Mouse (Mus musculus) heart, adult 18-20 months (tissue): Measurements from ENCODE around the gene Olfr1223. TPM values are rescaled to one million over a fixed set of nuclear protein-coding genes. Genes with fewer than 3 reads are reported as not detected.
"Not testable (repeated sequence)": the region's sequence is repeated elsewhere in the genome, so short reads cannot be mapped to it uniquely, and the experiment has no call there.

Experiments
- DNase-seq, 2 experiments: peaks; one replicate each; pipeline ENCODE4 v3.0.0; 2021 to 2022; ENCODE audit warnings: mixed read lengths in 1 of 2
- long read RNA-seq, 2 experiments: library from polyadenylated mRNA; stranded (forward); transcript quantifications; one replicate each; pipeline ENCODE4 v2.0.0; 2021
- total RNA-seq, 2 experiments: library from RNA; stranded (reverse); gene quantifications; 2 replicates each; pipeline ENCODE4 v1.2.3; 2021

The Olfr1223 gene
- total RNA-seq, result not detected
- long read RNA-seq, experiment 1, result 0 reads
- long read RNA-seq, experiment 2, result 0 reads

- DNase-seq, result no peak
Measured at GRCm38 (mm10) chr2:89151460-89151859, at the start of gene Olfr1223. Gene Olfr1223 (minus strand): TSS chr2:89151560.

DNA sequence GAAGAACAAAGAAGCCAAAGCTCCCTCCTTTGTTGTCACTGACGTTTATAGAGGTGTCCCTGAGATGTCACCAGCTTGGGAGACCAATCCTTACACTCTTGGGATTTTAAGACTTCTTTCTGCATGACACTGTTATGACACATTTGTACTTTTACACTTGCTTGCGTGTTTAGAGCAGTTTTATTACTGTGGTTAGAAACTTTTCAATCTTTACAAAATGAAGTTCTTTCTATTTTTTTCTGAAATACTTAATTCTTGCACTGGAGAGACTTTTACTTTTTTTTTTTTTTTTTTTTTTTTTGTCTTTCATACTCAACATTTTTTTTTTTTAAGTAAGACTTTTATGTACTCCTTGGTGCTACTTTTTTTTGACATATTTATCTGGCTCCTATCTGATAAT is 48.6 kb upstream of the Olfr1223 start, which contains the start of gene Olfr1226:
Gene Olfr1226, minus strand, starts transcription at position 101 of the 400 bp plus-strand sequence.
- no peak for DNase-seq

DNA sequence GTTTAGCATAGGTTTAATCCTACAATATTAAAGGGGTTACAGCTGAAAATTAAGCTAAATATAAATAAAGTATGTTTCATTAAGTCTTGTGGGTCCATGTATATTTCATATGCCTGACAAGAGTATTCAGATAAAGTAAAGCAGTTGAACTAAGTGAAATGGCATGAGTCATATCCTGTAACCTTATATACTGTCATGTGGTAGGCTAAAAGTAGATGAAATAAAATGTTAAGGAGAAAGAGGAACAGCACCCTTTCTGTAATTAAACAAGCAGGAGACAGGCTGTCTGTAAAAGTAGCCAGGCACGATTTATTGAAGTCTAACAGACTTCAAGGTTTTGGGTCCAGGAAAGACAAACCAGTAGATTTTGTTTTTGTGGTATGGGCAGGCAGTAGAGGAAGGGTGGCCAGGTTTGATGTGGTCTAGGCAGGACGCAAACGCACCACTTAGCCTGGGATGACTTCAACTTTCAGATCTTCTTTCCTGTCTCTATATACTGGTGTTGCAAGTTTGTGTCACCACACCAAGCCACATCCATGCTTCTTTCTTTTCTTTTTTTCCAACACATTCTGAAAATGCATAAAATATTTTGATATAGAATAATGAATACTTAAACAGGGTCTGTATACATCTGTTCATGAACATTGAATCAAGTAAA is 45.1 kb upstream of the Olfr1223 start:
- no peak for DNase-seq

- DNase-seq, result no peak
Measured at GRCm38 (mm10) chr2:89174569-89174968, 23.2 kb upstream of the Olfr1223 start, which contains the start of gene Olfr1225. Gene Olfr1225 (minus strand): TSS chr2:89174669.

DNA sequence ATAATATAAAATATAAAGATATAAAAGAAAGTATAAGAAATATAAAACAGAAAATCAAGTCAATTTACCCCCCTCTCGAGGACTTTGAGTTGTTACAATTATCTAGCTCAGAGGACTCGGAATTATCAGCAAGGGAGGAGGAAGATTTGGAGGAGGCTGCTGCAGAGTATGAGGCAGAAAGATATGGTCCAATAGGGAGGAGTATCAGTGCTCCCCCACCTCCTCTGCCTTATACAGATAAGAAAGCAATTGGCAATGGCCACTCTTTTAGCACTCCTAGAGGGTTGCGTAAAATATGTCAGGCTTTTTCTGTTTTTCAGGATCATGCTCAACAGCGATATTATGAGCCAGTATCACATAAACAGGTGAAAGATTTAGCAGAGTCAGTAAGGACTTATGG is 13.4 kb upstream of the Olfr1223 start:
- DNase-seq, result not testable (repeated sequence)

GRCm38 (mm10) chr2:89163991-89164390 is 12.6 kb upstream of the Olfr1223 start, which contains the start of gene Olfr1224-ps1:
Gene Olfr1224-ps1 (minus strand): TSS chr2:89164091.
- DNase-seq, result not testable (repeated sequence)

GRCm38 (mm10) chr2:89132954-89133353 is 18.4 kb downstream of the Olfr1223 start, which contains the start of gene Olfr1222:
Gene Olfr1222 (minus strand): TSS chr2:89133054.
- DNase-seq, result no peak

DNA sequence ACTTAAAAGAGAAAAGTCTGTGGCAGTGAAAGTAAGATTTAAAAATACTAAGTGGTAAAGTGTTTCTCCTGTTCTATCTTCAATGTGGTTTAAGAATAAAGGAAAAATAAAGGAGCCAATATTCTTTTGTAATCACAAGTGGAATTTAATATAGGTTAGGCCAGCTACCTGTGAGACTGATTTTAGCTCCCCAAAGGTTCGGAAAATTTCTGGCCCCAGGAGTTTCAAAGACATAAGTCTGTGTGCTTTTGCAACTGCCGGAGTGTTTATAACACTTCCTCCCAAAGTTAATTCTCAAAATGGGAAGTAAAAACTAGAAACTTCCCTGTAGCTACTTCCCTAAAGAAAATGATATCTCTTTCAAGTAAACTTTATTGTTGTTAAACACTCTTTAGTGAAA is 34.2 kb downstream of the Olfr1223 start, which contains the start of gene Olfr1221:
Gene Olfr1221, minus strand, starts transcription at position 101 of the 400 bp plus-strand sequence.
- DNase-seq, result no peak

GRCm38 (mm10) chr2:89106735-89107134 is 44.6 kb downstream of the Olfr1223 start, which contains the start of gene Olfr1220:
Gene Olfr1220 (minus strand): TSS chr2:89106835.
- DNase-seq, result no peak

- no peak for DNase-seq
Measured at GRCm38 (mm10) chr2:89105651-89106050, 45.7 kb downstream of the Olfr1223 start.

- DNase-seq, result no peak
Measured at GRCm38 (mm10) chr2:89093848-89094247, 57.5 kb downstream of the Olfr1223 start.

Other genes starting within 250 kb of the Olfr1223 start
- gene Olfr1208, start 249.2 kb downstream of the Olfr1223 start, total RNA-seq, result not detected
- not detected for gene Olfr1209, start 236.4 kb downstream of the Olfr1223 start, total RNA-seq
- not detected for gene Olfr1211, start 213.4 kb downstream of the Olfr1223 start, total RNA-seq
- not detected for gene Olfr1212, start 197.6 kb downstream of the Olfr1223 start, total RNA-seq
- not detected for gene Gm13762, start 171.3 kb downstream of the Olfr1223 start, total RNA-seq
- not detected for gene Olfr1214, start 158.9 kb downstream of the Olfr1223 start, total RNA-seq
- not detected for gene Olfr1215, start 144.6 kb downstream of the Olfr1223 start, total RNA-seq
- gene Olfr1216, start 133.2 kb downstream of the Olfr1223 start, total RNA-seq, result not detected
- gene Olfr1217, start 119.5 kb downstream of the Olfr1223 start, total RNA-seq, result not detected
- not detected for gene Olfr1218, start 90.4 kb downstream of the Olfr1223 start, total RNA-seq
- gene Olfr1219, start 68.0 kb downstream of the Olfr1223 start, total RNA-seq, result not detected
- not detected for gene Olfr1220, start 44.7 kb downstream of the Olfr1223 start, total RNA-seq
- gene Olfr1221, start 34.3 kb downstream of the Olfr1223 start, total RNA-seq, result not detected
- gene Olfr1222, start 18.5 kb downstream of the Olfr1223 start, total RNA-seq, result not detected
- not detected for gene Olfr1224-ps1, start 12.5 kb upstream of the Olfr1223 start, total RNA-seq
- not detected for gene Olfr1225, start 23.1 kb upstream of the Olfr1223 start, total RNA-seq
- gene Olfr1226, start 48.5 kb upstream of the Olfr1223 start, total RNA-seq, result not detected
- gene Olfr1228, start 102.5 kb upstream of the Olfr1223 start, total RNA-seq, result not detected
- gene Olfr1229, start 136.5 kb upstream of the Olfr1223 start, total RNA-seq, result not detected
- gene Olfr1230, start 145.7 kb upstream of the Olfr1223 start, total RNA-seq, result not detected
- not detected for gene Olfr1231, start 155.5 kb upstream of the Olfr1223 start, total RNA-seq
- gene Olfr1232, start 178.1 kb upstream of the Olfr1223 start, total RNA-seq, result not detected
- gene Olfr1233, start 190.8 kb upstream of the Olfr1223 start, total RNA-seq, result not detected
- not detected for gene Olfr1234, start 213.3 kb upstream of the Olfr1223 start, total RNA-seq